Comparison of ENCODE assay signal across 8 mouse cellular contexts in genomic region chr4:55348759-55349451, GRCm38 (mm10). TPM values are rescaled to one million over a fixed set of nuclear protein-coding genes. Genes with fewer than 3 reads are reported as not detected.
A peak's percentile ranks its signal among the peaks of the same experiment; 100 is the strongest.
DNase-seq lines count a peak whose midpoint lies in the region; ATAC-seq lines count a peak whose summit lies in the region.

No protein-coding gene starts in this region.

- peak overlapping the region; percentile 78 for H3K27ac ChIP-seq in brown adipose tissue, adult 24 weeks (replicated peaks; ENCODE audit: low read depth, low read length)
- H3K27ac ChIP-seq in hindbrain, embryonic 14.5 days: peak overlapping the region; percentile 90
- peak overlapping the region; percentile 91 for H3K27ac ChIP-seq in midbrain, embryonic 14.5 days (replicated peaks; ENCODE audit: low read depth, low read length)

- WGBS in hindbrain, embryonic 14.5 days: 9% methylated on average over 12 of the region's 12 CpGs
- WGBS in midbrain, embryonic 14.5 days: 10% methylated on average over 12 of the region's 12 CpGs

- DNase-seq in kidney, adult 9 months: peak; percentile 24
- no peak for DNase-seq in kidney, adult 18-20 months
- DNase-seq in hindbrain, embryonic 14.5 days (ENCODE audit: low spot score): no peak
- no peak for DNase-seq in midbrain, embryonic 14.5 days
- no peak for DNase-seq in urinary bladder, postnatal 36 days (ENCODE audit: low spot score in 2 of 2)
- no peak for DNase-seq in spleen, adult 18-20 months

- H3K4me3 ChIP-seq in brown adipose tissue, adult 24 weeks (ENCODE audit: insufficient read depth, low read depth, low read length): peak overlapping the region; percentile 78
- H3K4me3 ChIP-seq in hindbrain, embryonic 14.5 days (replicated peaks; ENCODE audit: low read length): peak overlapping the region; percentile 98
- H3K4me3 ChIP-seq in midbrain, embryonic 14.5 days (replicated peaks; ENCODE audit: low read depth, low read length): peak overlapping the region; percentile 99

- peak overlapping the region; percentile 66 for H3K9ac ChIP-seq in hindbrain, embryonic 14.5 days
- peak overlapping the region; percentile 55 for H3K9ac ChIP-seq in midbrain, embryonic 14.5 days (replicated peaks; ENCODE audit: low read length)

- H3K4me1 ChIP-seq in brown adipose tissue, adult 24 weeks (ENCODE audit: control insufficient read depth, insufficient read depth, insufficient read length, low read length): 0 out of 2 replicates have a peak, but pooled peaks cover 4% of the 10 kb centered on the region
- peaks cover 21% of the 10 kb centered on the region for H3K4me1 ChIP-seq in hindbrain, embryonic 14.5 days (replicated peaks; ENCODE audit: control insufficient read depth, insufficient read depth, low read length)
- peaks cover 14% of the 10 kb centered on the region for H3K4me1 ChIP-seq in midbrain, embryonic 14.5 days (ENCODE audit: control insufficient read depth, insufficient read depth, low read length)

- no peak for ATAC-seq in hindbrain, embryonic 14.5 days (ENCODE audit: low FRiP score)
- peak; percentile 0; the same call in 1 of the 2 replicates for ATAC-seq in midbrain, embryonic 14.5 days (ENCODE audit: low FRiP score, low TSS enrichment)
- ATAC-seq in megakaryocyte-erythroid progenitor cell, adult 5-6 weeks (replicated peaks; ENCODE audit: low FRiP score, low TSS enrichment, poor library complexity, severe bottlenecking): no peak

- H3K36me3 ChIP-seq in hindbrain, embryonic 14.5 days (replicated peaks; ENCODE audit: control insufficient read depth, insufficient read depth): peaks cover 4% of the 10 kb centered on the region; the same call in 1 of the 2 replicates
- H3K36me3 ChIP-seq in midbrain, embryonic 14.5 days (ENCODE audit: control insufficient read depth, insufficient read depth, low read length): no peaks in the 10 kb centered on the region

- no peaks in the 10 kb centered on the region for H3K9me3 ChIP-seq in hindbrain, embryonic 14.5 days (ENCODE audit: control insufficient read depth, low read length)
- no peaks in the 10 kb centered on the region for H3K9me3 ChIP-seq in midbrain, embryonic 14.5 days (ENCODE audit: control insufficient read depth, low read length)

- peak overlapping the region; percentile 90 for H3K4me2 ChIP-seq in hindbrain, embryonic 14.5 days (replicated peaks)
- H3K4me2 ChIP-seq in midbrain, embryonic 14.5 days (ENCODE audit: low read length): peak overlapping the region; percentile 69

- H3K27me3 ChIP-seq in hindbrain, embryonic 14.5 days (ENCODE audit: control insufficient read depth, insufficient read depth, low read length): no peaks in the 10 kb centered on the region
- H3K27me3 ChIP-seq in midbrain, embryonic 14.5 days (ENCODE audit: control insufficient read depth, insufficient read depth, low read length): no peaks in the 10 kb centered on the region

RNA-seq across cellular contexts. Expression of gene Rad23b, which starts 0.9 kb away (rescaled TPM):
- polyA plus RNA-seq in brown adipose tissue, adult 24 weeks (2012; ENCODE audit: insufficient read depth, insufficient read length, missing spikeins): 53.4 and 78.9 TPM in 2 replicates
- 80.9 and 94.1 TPM in 2 replicates for polyA plus RNA-seq in hindbrain, embryonic 14.5 days (2014; fragmentation: Nextera tagmentation; extraction: Ambion mirVana)
- polyA plus RNA-seq in midbrain, embryonic 14.5 days (2014; fragmentation: Nextera tagmentation; extraction: Ambion mirVana): 82.0 and 83.9 TPM in 2 replicates
- 107 and 112 TPM in 2 replicates for total RNA-seq in megakaryocyte-erythroid progenitor cell, adult 5-6 weeks (2014; fragmentation: Nextera tagmentation)
- 172 and 177 TPM in 2 replicates for total RNA-seq in megakaryocyte-erythroid progenitor cell, adult 5-6 weeks (2017)
